Mouse (Mus musculus): ENCODE results near the gene Gpank1. TPM values are rescaled to one million over a fixed set of nuclear protein-coding genes. Genes with fewer than 3 reads are reported as not detected.
"Not testable (repeated sequence)": the region's sequence is repeated elsewhere in the genome, so short reads cannot be mapped to it uniquely, and the experiment has no call there.

Gpank1 gene
- total and polyA plus RNA-seq, 3 experiments: 45.9 to 87.0 (median 54.0) TPM

DNA sequence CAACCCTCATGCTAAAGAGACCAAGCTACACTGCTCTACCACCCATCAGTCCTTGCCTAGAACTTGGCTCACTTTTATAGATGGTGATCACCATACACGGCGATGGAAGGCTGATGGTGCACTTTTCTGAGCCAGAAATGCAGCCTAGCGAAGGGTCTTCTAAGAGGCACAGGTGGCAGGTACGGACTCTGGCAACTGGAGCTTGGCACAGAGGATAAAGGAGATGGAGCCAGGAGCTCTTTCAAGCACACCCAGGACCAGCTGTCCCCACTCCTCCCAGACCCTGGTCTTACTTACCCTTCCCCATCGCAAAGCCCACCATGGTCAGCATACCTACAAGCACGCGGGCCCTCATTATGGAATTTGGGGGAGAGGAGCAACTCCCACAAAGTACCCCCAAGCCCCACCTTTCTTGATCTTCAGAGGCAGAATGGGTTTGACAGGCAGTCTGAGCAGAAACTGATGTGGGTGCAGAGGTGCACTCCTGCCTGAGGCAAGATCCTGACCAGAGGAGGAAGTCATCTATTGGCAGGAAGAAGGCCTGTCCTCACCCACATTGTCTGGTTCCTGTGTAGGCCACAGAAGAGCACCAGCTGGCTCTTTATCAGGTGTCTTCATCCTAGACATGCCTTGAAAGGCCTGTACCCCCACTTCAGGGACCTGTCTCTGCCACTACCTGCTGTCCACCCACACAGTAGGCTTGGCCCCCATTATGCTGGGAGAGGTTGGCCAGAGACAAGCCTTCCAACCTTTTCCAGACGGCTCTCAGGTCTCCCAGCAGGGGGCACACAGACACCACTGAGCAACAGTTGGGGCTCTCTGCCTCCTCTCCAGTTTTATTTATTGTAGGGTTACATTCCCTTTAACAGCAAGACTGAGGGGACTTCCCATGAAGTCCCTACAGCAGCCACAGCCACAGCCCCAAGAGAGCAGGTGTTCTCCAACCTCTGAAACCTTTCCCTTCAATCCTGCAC lies 5.9 kb upstream of the Gpank1 start, which contains the start of gene Ly6g5b:
Gene Ly6g5b (minus strand): TSS at position 383 of the 974 bp plus-strand sequence.
- DNase-seq (ENCODE audit: low spot score): no peak

DNA sequence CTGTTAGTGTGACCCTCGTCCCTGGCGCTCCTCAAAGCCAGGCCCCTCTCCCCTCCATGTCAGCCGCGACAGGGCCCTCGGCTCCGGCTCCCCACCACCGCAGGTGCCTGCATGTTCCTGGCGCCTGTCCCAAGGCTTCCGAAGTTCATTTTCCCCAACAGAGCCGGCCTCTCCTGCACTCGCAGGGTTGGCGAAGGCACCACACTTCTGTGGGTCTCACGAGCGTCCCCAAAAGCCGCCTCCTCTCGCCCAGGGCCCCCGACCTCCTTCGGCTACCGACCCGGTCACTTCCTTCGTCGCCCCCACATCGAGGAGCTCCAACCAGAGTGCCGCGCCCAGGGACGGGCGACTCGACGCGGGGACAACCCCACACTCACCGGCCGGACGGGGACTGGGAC lies 511 bp upstream of the Gpank1 start:
- ATAC-seq (ENCODE audit: extremely low read depth, insufficient number of reproducible peaks, low FRiP score, poor library complexity, severe bottlenecking): no peak
- peaks cover 72% of the 10 kb centered on the region for H3K36me3 ChIP-seq (replicated peaks)

More for the DNA sequence above, 5.9 kb upstream of the Gpank1 start, which contains the start of gene Ly6g5b:
- Histone ChIP-seq H3K9me3 (replicated peaks) (no peaks in the 10 kb centered on the region), H3K27me3 (ENCODE audit: insufficient read depth, low read length) (peaks cover 6% of the 10 kb centered on the region; the same call in 1 of the 2 replicates), H3K4me1 (ENCODE audit: insufficient read depth, low read depth, low read length) (peaks cover 40% of the 10 kb centered on the region), H3K4me3 (ENCODE audit: low read depth, low read length) (no peak within 1 kb of the TSS), H3K36me3 (replicated peaks) (peaks cover 69% of the 10 kb centered on the region)
- ATAC-seq (ENCODE audit: extremely low read depth, insufficient number of reproducible peaks, low FRiP score, poor library complexity, severe bottlenecking): no peak
- no peak for TF ChIP-seq CTCF (IDR thresholded peaks at IDR 0.05; ENCODE audit: low read depth, low read length)
- no peak for TF ChIP-seq TAL1 (conservative IDR thresholded peaks at IDR 0.05; ENCODE audit: low read depth, low read length)
- no peak for TF ChIP-seq GATA1 (IDR thresholded peaks at IDR 0.05; ENCODE audit: borderline replicate concordance, low read length)
- TF ChIP-seq POLR2AphosphoS5 (IDR thresholded peaks at IDR 0.05; ENCODE audit: insufficient replicate concordance, low read depth, low read length): no peak
- no peak for TF ChIP-seq GATA2 (IDR thresholded peaks at IDR 0.05; ENCODE audit: borderline replicate concordance, low read depth, low read length)

DNA sequence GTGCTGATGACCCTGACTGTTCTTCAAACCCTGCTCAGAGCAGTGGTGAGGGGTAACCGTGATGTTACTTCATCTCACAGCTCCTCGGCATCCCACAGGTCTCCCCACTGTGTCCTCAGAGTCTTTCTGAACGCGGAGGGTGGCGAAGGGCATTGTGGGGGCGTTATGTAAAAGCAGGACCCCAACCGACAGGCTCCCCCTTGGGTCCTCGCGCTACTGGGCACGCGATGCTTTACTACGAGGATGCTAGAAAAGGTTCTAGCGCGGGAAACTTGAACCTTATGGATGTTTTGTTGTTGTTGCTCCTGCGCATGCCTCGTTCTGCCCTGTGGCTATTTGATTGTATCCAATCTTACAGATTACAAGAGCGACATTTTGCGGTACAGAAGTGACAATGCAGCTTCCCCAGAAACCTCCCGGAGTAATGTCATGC lies 632 bp downstream of the Gpank1 start, which contains the start of gene Csnk2b:
Gene Csnk2b (minus strand): TSS at position 183 of the 433 bp plus-strand sequence.
- H3K36me3 ChIP-seq (replicated peaks): peaks cover 61% of the 10 kb centered on the region
- no peak for ATAC-seq (ENCODE audit: extremely low read depth, insufficient number of reproducible peaks, low FRiP score, poor library complexity, severe bottlenecking)
- TF ChIP-seq CTCF (IDR thresholded peaks at IDR 0.05; ENCODE audit: low read depth, low read length): no peak
- no peak for TF ChIP-seq POLR2AphosphoS5 (IDR thresholded peaks at IDR 0.05; ENCODE audit: insufficient replicate concordance, low read depth, low read length)
- no peak for TF ChIP-seq GATA1 (IDR thresholded peaks at IDR 0.05; ENCODE audit: borderline replicate concordance, low read length)
- no peaks in the 10 kb centered on the region for H3K27me3 ChIP-seq (ENCODE audit: insufficient read depth, low read length)
- peaks cover 69% of the 10 kb centered on the region for H3K4me1 ChIP-seq (ENCODE audit: insufficient read depth, low read depth, low read length)
- peak within 1 kb of the TSS; percentile 89 for H3K4me3 ChIP-seq (ENCODE audit: low read depth, low read length)
- no peaks in the 10 kb centered on the region for H3K9me3 ChIP-seq (replicated peaks)
- peak; percentile 34 for DNase-seq (ENCODE audit: low spot score)

More for the DNA sequence above, 511 bp upstream of the Gpank1 start:
- Histone ChIP-seq H3K4me3 (ENCODE audit: low read depth, low read length) (peak overlapping the region; percentile 89), H3K27me3 (ENCODE audit: insufficient read depth, low read length) (no peaks in the 10 kb centered on the region), H3K4me1 (ENCODE audit: insufficient read depth, low read depth, low read length) (peaks cover 70% of the 10 kb centered on the region), H3K9me3 (replicated peaks) (no peaks in the 10 kb centered on the region)
- DNase-seq (ENCODE audit: low spot score): no peak
- TF ChIP-seq GATA2 (IDR thresholded peaks at IDR 0.05; ENCODE audit: borderline replicate concordance, low read depth, low read length) (no peak), TAL1 (conservative IDR thresholded peaks at IDR 0.05; ENCODE audit: low read depth, low read length) (no peak), GATA1 (IDR thresholded peaks at IDR 0.05; ENCODE audit: borderline replicate concordance, low read length) (no peak), CTCF (IDR thresholded peaks at IDR 0.05; ENCODE audit: low read depth, low read length) (no peak), POLR2AphosphoS5 (IDR thresholded peaks at IDR 0.05; ENCODE audit: insufficient replicate concordance, low read depth, low read length) (no peak)

DNA sequence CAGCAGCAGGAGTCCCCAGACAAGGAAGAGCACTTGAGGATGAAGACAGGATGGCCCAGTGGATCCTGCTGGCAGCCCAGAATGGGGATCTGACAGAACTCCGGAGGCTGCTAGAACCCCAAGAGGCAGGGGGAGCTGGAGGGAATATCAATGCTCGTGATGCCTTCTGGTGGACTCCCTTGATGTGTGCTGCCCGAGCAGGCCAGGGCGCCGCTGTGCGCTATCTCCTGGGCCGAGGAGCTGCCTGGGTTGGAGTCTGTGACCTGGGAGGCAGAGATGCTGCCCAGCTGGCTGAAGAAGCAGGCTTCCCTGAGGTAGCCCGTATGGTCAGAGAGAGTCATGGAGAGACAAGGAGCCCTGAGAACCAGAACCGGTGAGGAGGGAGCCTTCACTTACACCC lies 2.0 kb downstream of the Gpank1 start:
- H3K36me3 ChIP-seq (replicated peaks): peaks cover 61% of the 10 kb centered on the region
- peaks cover 74% of the 10 kb centered on the region for H3K4me1 ChIP-seq (ENCODE audit: insufficient read depth, low read depth, low read length)
- not testable (repeated sequence) for ATAC-seq (ENCODE audit: extremely low read depth, insufficient number of reproducible peaks, low FRiP score, poor library complexity, severe bottlenecking); DNase-seq (ENCODE audit: low spot score); H3K27me3 ChIP-seq (ENCODE audit: insufficient read depth, low read length); H3K4me3 ChIP-seq (ENCODE audit: low read depth, low read length); H3K9me3 ChIP-seq (replicated peaks)

DNA sequence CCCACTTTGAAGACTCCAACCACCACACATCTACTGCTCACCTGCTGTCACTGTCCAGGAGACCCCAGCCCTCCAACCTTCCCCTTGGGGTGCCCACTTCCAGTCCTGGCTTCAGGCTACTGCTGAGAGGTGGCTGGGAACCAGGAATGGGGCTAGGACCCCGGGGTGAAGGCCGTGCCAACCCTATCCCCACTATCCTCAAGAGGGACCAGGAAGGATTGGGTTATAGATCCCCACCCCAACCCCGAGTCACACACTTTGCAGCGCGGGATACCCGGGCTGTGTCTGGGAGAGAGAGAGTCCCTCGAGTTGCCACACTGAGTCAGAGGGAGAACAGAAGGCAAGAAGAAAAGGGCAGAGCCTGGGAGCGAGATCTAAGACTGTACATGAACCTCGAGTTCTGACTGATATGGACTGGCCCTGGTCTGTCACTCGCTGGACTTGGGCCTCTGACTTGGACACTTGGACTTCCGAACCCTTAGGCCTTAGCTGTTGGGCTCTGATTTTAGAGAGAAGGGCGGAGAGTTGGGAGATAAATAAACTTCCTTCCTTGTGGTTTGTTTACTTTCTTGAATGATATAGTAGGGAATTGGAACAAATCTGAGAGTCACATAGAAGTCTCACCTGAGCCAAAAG lies 3.1 kb downstream of the Gpank1 start:
- Histone ChIP-seq H3K4me1 (ENCODE audit: insufficient read depth, low read depth, low read length) (peaks cover 79% of the 10 kb centered on the region), H3K36me3 (replicated peaks) (peaks cover 61% of the 10 kb centered on the region)
- H3K4me3 ChIP-seq (ENCODE audit: low read depth, low read length); H3K9me3 ChIP-seq (replicated peaks); DNase-seq (ENCODE audit: low spot score); H3K27me3 ChIP-seq (ENCODE audit: insufficient read depth, low read length); ATAC-seq (ENCODE audit: extremely low read depth, insufficient number of reproducible peaks, low FRiP score, poor library complexity, severe bottlenecking): not testable (repeated sequence)

DNA sequence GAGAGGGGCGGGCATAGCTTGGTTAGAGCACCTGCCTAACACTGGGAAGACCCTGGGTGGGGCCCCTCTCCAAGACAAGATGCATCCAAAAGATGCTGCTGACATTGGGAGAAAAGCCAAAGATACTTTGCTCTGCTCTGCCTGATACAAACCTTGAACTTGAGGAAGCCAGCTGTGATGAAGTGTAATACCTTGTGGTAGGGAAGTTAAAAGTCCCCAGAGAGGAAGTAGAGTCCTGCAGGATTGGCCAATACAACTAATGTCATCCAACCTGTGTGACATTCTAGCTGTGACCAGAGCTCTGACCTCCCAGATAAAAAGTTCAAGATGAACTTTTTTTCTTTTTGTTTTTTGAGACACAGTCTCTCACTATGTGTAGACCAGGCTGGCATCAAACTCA lies 3.8 kb downstream of the Gpank1 start:
- no peaks in the 10 kb centered on the region for H3K9me3 ChIP-seq (replicated peaks)
- H3K27me3 ChIP-seq (ENCODE audit: insufficient read depth, low read length): no peaks in the 10 kb centered on the region
- no peak for TF ChIP-seq POLR2AphosphoS5 (IDR thresholded peaks at IDR 0.05; ENCODE audit: insufficient replicate concordance, low read depth, low read length)
- no peak for TF ChIP-seq GATA2 (IDR thresholded peaks at IDR 0.05; ENCODE audit: borderline replicate concordance, low read depth, low read length)
- TF ChIP-seq TAL1 (conservative IDR thresholded peaks at IDR 0.05; ENCODE audit: low read depth, low read length): no peak
- no peak for TF ChIP-seq CTCF (IDR thresholded peaks at IDR 0.05; ENCODE audit: low read depth, low read length)
- no peak for TF ChIP-seq GATA1 (IDR thresholded peaks at IDR 0.05; ENCODE audit: borderline replicate concordance, low read length)
- peaks cover 73% of the 10 kb centered on the region for H3K4me1 ChIP-seq (ENCODE audit: insufficient read depth, low read depth, low read length)
- DNase-seq (ENCODE audit: low spot score) (no peak), ATAC-seq (ENCODE audit: extremely low read depth, insufficient number of reproducible peaks, low FRiP score, poor library complexity, severe bottlenecking) (no peak)
- peaks cover 60% of the 10 kb centered on the region for H3K36me3 ChIP-seq (replicated peaks)
- H3K4me3 ChIP-seq (ENCODE audit: low read depth, low read length): no peak overlapping the region; the same call in 1 of the 2 replicates

Measured in G1E (cell line).